Mouse (Mus musculus): ENCODE measurements around the gene Ankfn1. TPM values are rescaled to one million over a fixed set of nuclear protein-coding genes. Genes with fewer than 3 reads are reported as not detected.
A peak's percentile ranks its signal among the peaks of the same experiment; 100 is the strongest.

The Ankfn1 gene
- polyA plus RNA-seq, 1 experiment from 2014 or later: 0.18 TPM

- Histone ChIP-seq H3K36me3 (no peaks in the 10 kb centered on the region), H3K27me3 (ENCODE audit: insufficient read depth, poor library complexity, severe bottlenecking) (no peaks in the 10 kb centered on the region)
Measured at GRCm38 (mm10) chr11:89360895-89361294, 416.6 kb downstream of the Ankfn1 start.

GRCm38 (mm10) chr11:89358546-89358945 is 418.9 kb downstream of the Ankfn1 start:
- no peaks in the 10 kb centered on the region for H3K36me3 ChIP-seq
- no peak for DNase-seq (ENCODE audit: low spot score)
- H3K27ac ChIP-seq: no peak overlapping the region
- 86% methylated on average over 5 of the region's 5 CpGs for WGBS
- H3K4me3 ChIP-seq: no peak overlapping the region
- peaks cover 27% of the 10 kb centered on the region for H3K4me1 ChIP-seq
- no peaks in the 10 kb centered on the region for H3K27me3 ChIP-seq (ENCODE audit: insufficient read depth, poor library complexity, severe bottlenecking)
- no peaks in the 10 kb centered on the region for H3K9me3 ChIP-seq

More at GRCm38 (mm10) chr11:89360895-89361294, 416.6 kb downstream of the Ankfn1 start:
- Histone ChIP-seq H3K4me1 (peaks cover 21% of the 10 kb centered on the region), H3K4me3 (no peak overlapping the region), H3K27ac (0 out of 2 replicates have a peak overlapping the region, but pooled peaks have one; percentile 59), H3K9me3 (no peaks in the 10 kb centered on the region)
- WGBS: 50% methylated on average over 3 of the region's 3 CpGs
- DNase-seq (ENCODE audit: low spot score): no peak

- WGBS: 43% methylated on average over 2 of the region's 2 CpGs
- no peak for DNase-seq (ENCODE audit: low spot score)
- Histone ChIP-seq H3K27ac (no peak overlapping the region), H3K27me3 (ENCODE audit: insufficient read depth, poor library complexity, severe bottlenecking) (no peaks in the 10 kb centered on the region), H3K4me1 (peaks cover 26% of the 10 kb centered on the region), H3K9me3 (no peaks in the 10 kb centered on the region), H3K36me3 (no peaks in the 10 kb centered on the region), H3K4me3 (no peak overlapping the region)
Measured at GRCm38 (mm10) chr11:89356479-89356878, 421.0 kb downstream of the Ankfn1 start.

- no peaks in the 10 kb centered on the region for H3K9me3 ChIP-seq
- H3K27ac ChIP-seq: 0 out of 2 replicates have a peak overlapping the region, but pooled peaks have one; percentile 29
- H3K4me3 ChIP-seq: no peak overlapping the region
- H3K36me3 ChIP-seq: no peaks in the 10 kb centered on the region
- H3K27me3 ChIP-seq (ENCODE audit: insufficient read depth, poor library complexity, severe bottlenecking): no peaks in the 10 kb centered on the region
- WGBS: 50% methylated on average over 5 of the region's 5 CpGs
- no peak for DNase-seq (ENCODE audit: low spot score)
- H3K4me1 ChIP-seq: peaks cover 22% of the 10 kb centered on the region
Measured at GRCm38 (mm10) chr11:89356018-89356417, 421.4 kb downstream of the Ankfn1 start.

GRCm38 (mm10) chr11:89340238-89340637 is 437.2 kb downstream of the Ankfn1 start:
- no peak overlapping the region for H3K4me3 ChIP-seq
- H3K9me3 ChIP-seq: no peaks in the 10 kb centered on the region
- WGBS: 30% methylated on average over 12 of the region's 12 CpGs
- H3K36me3 ChIP-seq: no peaks in the 10 kb centered on the region
- no peaks in the 10 kb centered on the region for H3K27me3 ChIP-seq (ENCODE audit: insufficient read depth, poor library complexity, severe bottlenecking)
- DNase-seq (ENCODE audit: low spot score): no peak
- peaks cover 10% of the 10 kb centered on the region for H3K4me1 ChIP-seq
- peak overlapping the region; percentile 68 for H3K27ac ChIP-seq

Other genes starting within 250 kb of the Ankfn1 start
- gene Pctp, start 225.2 kb upstream of the Ankfn1 start, polyA plus RNA-seq (2016; fragmentation: Nextera tagmentation; extraction: Ambion mirVana): 26.2 and 28.5 TPM in 2 replicates